Mouse (Mus musculus) intestine, embryonic 16.5 days (tissue): ENCODE measurements around the gene Spag7. TPM values are rescaled to one million over a fixed set of nuclear protein-coding genes. Genes with fewer than 3 reads are reported as not detected.

Experiments used
- ATAC-seq: fragments of 200-750 bp; cut with Nextera tagmentation; 2 replicates; pipeline ENCODE4 v1.8.0; 2017; ENCODE audit warnings: moderate TSS enrichment, moderate library complexity
- H3K27ac ChIP-seq: fragments of 300-500 bp; sonication (generic); 2 replicates; pipeline ENCODE4 v1.5.1; 2014; ENCODE audit warnings: mild to moderate bottlenecking, low read length
- H3K27me3 ChIP-seq: fragments of 300-500 bp; sonication (generic); replicated peaks from 2 replicates; pipeline ENCODE4 v1.6.1; 2014; ENCODE audit warnings: low read length, control low read depth, mixed read lengths; ENCODE audit not compliant: control insufficient read depth, insufficient read depth
- H3K36me3 ChIP-seq: fragments of 300-500 bp; sonication (generic); 2 replicates; pipeline ENCODE4 v1.6.1; 2014; ENCODE audit warnings: low read length, control low read depth; ENCODE audit not compliant: control insufficient read depth, insufficient read depth
- H3K4me1 ChIP-seq: fragments of 300-500 bp; sonication (generic); 2 replicates; pipeline ENCODE4 v1.6.1; 2014; ENCODE audit warnings: low read length, control low read depth, mixed read lengths; ENCODE audit not compliant: control insufficient read depth, insufficient read depth
- H3K4me2 ChIP-seq: fragments of 300-500 bp; sonication (generic); 2 replicates; pipeline ENCODE4 v1.6.1; 2014; ENCODE audit warnings: low read depth, low read length, control low read depth
- H3K4me3 ChIP-seq: fragments of 300-500 bp; sonication (generic); 2 replicates; pipeline ENCODE4 v1.5.1; 2014; ENCODE audit warnings: mild to moderate bottlenecking, low read length
- H3K9ac ChIP-seq: fragments of 300-500 bp; sonication (generic); 2 replicates; pipeline ENCODE4 v1.6.1; 2014; ENCODE audit warnings: low read depth, low read length
- H3K9me3 ChIP-seq: fragments of 300-500 bp; sonication (generic); 2 replicates; pipeline ENCODE4 v1.6.1; 2016; ENCODE audit warnings: low read length, control low read depth; ENCODE audit not compliant: control insufficient read depth
- WGBS: fragments of 180-500 bp; shearing (Covaris S2); extraction: QIAGEN DNeasy Blood & Tissue Kit; methylation state at CpG from one replicate; pipeline ENCODE4 v1.1.7; 2014; 5-methylcytosine and 5-hydroxymethylcytosine counted together
- polyA plus RNA-seq: library from polyadenylated mRNA; unstranded; fragments of >200 nt; fragmentation: Nextera tagmentation; extraction: Ambion mirVana; gene quantifications from 2 replicates; pipeline ENCODE4 v1.2.1, GENCODE M21; 2015

Gene Spag7
- polyA plus RNA-seq, 1 experiment from 2014 or later, result 159 TPM

GRCm38 (mm10) chr11:70641241-70641640 is 28.0 kb downstream of the Spag7 start:
- no peak for ATAC-seq
- H3K4me3 ChIP-seq, result no peak overlapping the region
- H3K4me1 ChIP-seq, result peaks cover 7% of the 10 kb centered on the region
- WGBS, result 80% methylated on average over 7 of the region's 7 CpGs
- no peak overlapping the region for H3K9ac ChIP-seq
- H3K36me3 ChIP-seq, result peaks cover 13% of the 10 kb centered on the region; the same call in 1 of the 2 replicates
- H3K9me3 ChIP-seq, result no peaks in the 10 kb centered on the region
- H3K27ac ChIP-seq, result no peak overlapping the region
- no peak overlapping the region for H3K4me2 ChIP-seq
- no peaks in the 10 kb centered on the region for H3K27me3 ChIP-seq

GRCm38 (mm10) chr11:70639976-70640375 is 29.2 kb downstream of the Spag7 start:
- Histone ChIP-seq H3K36me3 (peaks cover 8% of the 10 kb centered on the region; the same call in 1 of the 2 replicates), H3K27ac (no peak overlapping the region), H3K4me1 (no peaks in the 10 kb centered on the region), H3K4me3 (no peak overlapping the region), H3K4me2 (no peak overlapping the region), H3K9ac (no peak overlapping the region), H3K27me3 (no peaks in the 10 kb centered on the region), H3K9me3 (no peaks in the 10 kb centered on the region)
- ATAC-seq, result no peak
- WGBS, result 86% methylated on average over 8 of the region's 8 CpGs

GRCm38 (mm10) chr11:70638714-70639278 is 30.4 kb downstream of the Spag7 start, which contains the start of gene Gp1ba:
Gene Gp1ba, plus strand, starts transcription at chr11:70639122.
- WGBS, result 36% methylated on average over 5 of the region's 5 CpGs
- no peaks in the 10 kb centered on the region for H3K4me1 ChIP-seq
- ATAC-seq, result peak; percentile 23; the same call in 1 of the 2 replicates
- H3K9me3 ChIP-seq, result no peaks in the 10 kb centered on the region
- H3K9ac ChIP-seq, result no peak within 1 kb of the TSS
- no peak within 1 kb of the TSS for H3K4me3 ChIP-seq
- H3K36me3 ChIP-seq, result no peaks in the 10 kb centered on the region
- no peak within 1 kb of the TSS for H3K4me2 ChIP-seq
- no peak within 1 kb of the TSS for H3K27ac ChIP-seq
- no peaks in the 10 kb centered on the region for H3K27me3 ChIP-seq

- Histone ChIP-seq H3K4me2 (no peak overlapping the region), H3K4me3 (no peak overlapping the region), H3K9me3 (no peaks in the 10 kb centered on the region), H3K9ac (no peak overlapping the region), H3K27me3 (no peaks in the 10 kb centered on the region), H3K27ac (no peak overlapping the region), H3K36me3 (no peaks in the 10 kb centered on the region), H3K4me1 (no peaks in the 10 kb centered on the region)
- no peak for ATAC-seq
- 79% methylated on average over 1 of the region's 1 CpGs for WGBS
These were observed 30.9 kb downstream of the Spag7 start for GRCm38 (mm10) chr11:70638293-70638692.

- no peak overlapping the region for H3K4me3 ChIP-seq
- no peaks in the 10 kb centered on the region for H3K9me3 ChIP-seq
- no peak for ATAC-seq
- no peak overlapping the region for H3K4me2 ChIP-seq
- no peak overlapping the region for H3K9ac ChIP-seq
- H3K4me1 ChIP-seq, result no peaks in the 10 kb centered on the region
- no peaks in the 10 kb centered on the region for H3K36me3 ChIP-seq
- no peaks in the 10 kb centered on the region for H3K27me3 ChIP-seq
- WGBS, result 92% methylated on average over 1 of the region's 1 CpGs
- H3K27ac ChIP-seq, result no peak overlapping the region
These were observed 31.5 kb downstream of the Spag7 start for GRCm38 (mm10) chr11:70637764-70638163.

GRCm38 (mm10) chr11:70635601-70636000 is 33.6 kb downstream of the Spag7 start:
- Histone ChIP-seq H3K9me3 (no peaks in the 10 kb centered on the region), H3K4me3 (no peak overlapping the region), H3K36me3 (no peaks in the 10 kb centered on the region), H3K9ac (no peak overlapping the region), H3K4me2 (no peak overlapping the region), H3K4me1 (no peaks in the 10 kb centered on the region), H3K27me3 (no peaks in the 10 kb centered on the region), H3K27ac (no peak overlapping the region)
- no peak for ATAC-seq
- WGBS, result 83% methylated on average over 4 of the region's 4 CpGs

- Histone ChIP-seq H3K4me2 (no peak overlapping the region), H3K4me1 (no peaks in the 10 kb centered on the region), H3K36me3 (no peaks in the 10 kb centered on the region), H3K27me3 (no peaks in the 10 kb centered on the region), H3K9ac (no peak overlapping the region), H3K9me3 (no peaks in the 10 kb centered on the region), H3K27ac (no peak overlapping the region), H3K4me3 (no peak overlapping the region)
- 73% methylated on average over 7 of the region's 7 CpGs for WGBS
- ATAC-seq, result peak; percentile 60; the same call in 1 of the 2 replicates
These were observed 39.1 kb downstream of the Spag7 start for GRCm38 (mm10) chr11:70630129-70630528.

GRCm38 (mm10) chr11:70629557-70629956 is 39.7 kb downstream of the Spag7 start:
- no peak overlapping the region for H3K4me2 ChIP-seq
- H3K27me3 ChIP-seq, result no peaks in the 10 kb centered on the region
- no peaks in the 10 kb centered on the region for H3K9me3 ChIP-seq
- no peak for ATAC-seq
- 41% methylated on average over 5 of the region's 5 CpGs for WGBS
- no peak overlapping the region for H3K4me3 ChIP-seq
- H3K36me3 ChIP-seq, result no peaks in the 10 kb centered on the region
- H3K9ac ChIP-seq, result no peak overlapping the region
- H3K4me1 ChIP-seq, result no peaks in the 10 kb centered on the region
- no peak overlapping the region for H3K27ac ChIP-seq

- H3K27me3 ChIP-seq, result no peaks in the 10 kb centered on the region
- ATAC-seq, result no peak
- 58% methylated on average over 2 of the region's 2 CpGs for WGBS
These were observed 40.8 kb downstream of the Spag7 start for GRCm38 (mm10) chr11:70628431-70628830.

GRCm38 (mm10) chr11:70626877-70627276 is 42.3 kb downstream of the Spag7 start:
- ATAC-seq, result 0 out of 2 replicates have a peak, but pooled peaks have one; percentile 23
- WGBS, result 55% methylated on average over 4 of the region's 4 CpGs
- no peak overlapping the region for H3K27ac ChIP-seq
- no peak overlapping the region for H3K4me3 ChIP-seq
- no peak overlapping the region for H3K9ac ChIP-seq
- no peaks in the 10 kb centered on the region for H3K27me3 ChIP-seq
- peaks cover 4% of the 10 kb centered on the region; the same call in 1 of the 2 replicates for H3K4me1 ChIP-seq
- no peaks in the 10 kb centered on the region for H3K9me3 ChIP-seq
- no peaks in the 10 kb centered on the region for H3K36me3 ChIP-seq
- no peak overlapping the region for H3K4me2 ChIP-seq

More at GRCm38 (mm10) chr11:70628431-70628830, 40.8 kb downstream of the Spag7 start:
- Histone ChIP-seq H3K4me3 (no peak overlapping the region), H3K9me3 (no peaks in the 10 kb centered on the region), H3K36me3 (no peaks in the 10 kb centered on the region), H3K4me1 (no peaks in the 10 kb centered on the region), H3K27ac (no peak overlapping the region), H3K9ac (no peak overlapping the region), H3K4me2 (no peak overlapping the region)
